In genomic region chr13:99304365-99304764, GRCm38 (mm10) we compare ENCODE assay signal across 15 mouse cellular contexts. TPM values are rescaled to one million over a fixed set of nuclear protein-coding genes. Genes with fewer than 3 reads are reported as not detected.
A peak's percentile ranks its signal among the peaks of the same experiment; 100 is the strongest.
DNase-seq lines count a peak whose midpoint lies in the region; ATAC-seq and TF ChIP-seq lines count a peak whose summit lies in the region.
"Had no signal": no experiment of that assay in that cellular context is flagged by ENCODE, and none has a peak within 500 bp of the region (broad histone marks: within the 10 kb centered on the region; RNA-seq: fewer than 3 reads in every experiment).

No protein-coding gene starts in this region.

- 44% methylated on average over 11 of the region's 11 CpGs for WGBS in liver, adult 2 months
- WGBS in limb, embryonic 14.5 days, result 73% methylated on average over 11 of the region's 11 CpGs

- H3K9ac ChIP-seq in liver, adult 2 months (ENCODE audit: low read depth, low read length), result no peak overlapping the region
- H3K9ac ChIP-seq in limb, embryonic 14.5 days (ENCODE audit: low read depth, low read length, severe bottlenecking), result no peak overlapping the region
- H3K9ac ChIP-seq: hindbrain, embryonic 13.5 days had no signal

- H3ac ChIP-seq in myocyte (ENCODE audit: control insufficient read depth, insufficient read length), result no peak overlapping the region

- no peaks in the 10 kb centered on the region for H3K36me3 ChIP-seq in liver, adult 2 months (ENCODE audit: control insufficient read depth, insufficient read depth, low read length)
- H3K36me3 ChIP-seq in limb, embryonic 14.5 days (ENCODE audit: control insufficient read depth, insufficient read depth, low read length), result no peaks in the 10 kb centered on the region
- H3K36me3 ChIP-seq in myocyte (ENCODE audit: control insufficient read depth, insufficient read depth), result no peaks in the 10 kb centered on the region
- H3K36me3 ChIP-seq: forebrain, embryonic 10.5 days; G1E; hindbrain, embryonic 13.5 days; midbrain, embryonic 10.5 days had no signal

- no peaks in the 10 kb centered on the region for H3K4me1 ChIP-seq in liver, adult 2 months (ENCODE audit: control insufficient read depth, insufficient read depth, low read length)
- H3K4me1 ChIP-seq in limb, embryonic 14.5 days (ENCODE audit: control insufficient read depth, insufficient read depth, low read length), result peaks cover 16% of the 10 kb centered on the region
- H3K4me1 ChIP-seq: hindbrain, embryonic 13.5 days had no signal

- H3K27ac ChIP-seq in liver, adult 2 months (replicated peaks; ENCODE audit: insufficient read depth, low read depth, low read length), result no peak overlapping the region
- H3K27ac ChIP-seq in limb, embryonic 14.5 days (replicated peaks; ENCODE audit: low read depth, low read length), result no peak overlapping the region
- H3K27ac ChIP-seq: forebrain, embryonic 10.5 days; hindbrain, embryonic 13.5 days; midbrain, embryonic 10.5 days had no signal

- H3K27me3 ChIP-seq in liver, adult 2 months (ENCODE audit: control insufficient read depth, insufficient read depth, low read length), result no peaks in the 10 kb centered on the region
- H3K27me3 ChIP-seq in limb, embryonic 14.5 days (ENCODE audit: control insufficient read depth, insufficient read depth, low read length), result no peaks in the 10 kb centered on the region
- no peaks in the 10 kb centered on the region for H3K27me3 ChIP-seq in myocyte (ENCODE audit: control insufficient read depth, insufficient read depth, insufficient read length)
- H3K27me3 ChIP-seq: hindbrain, embryonic 13.5 days had no signal

- no peak for TF ChIP-seq POLR2A in liver, adult 2 months (IDR thresholded peaks at IDR 0.05; ENCODE audit: extremely low read depth, insufficient read depth, low read length)
- TF ChIP-seq POLR2A in limb, embryonic 14.5 days (IDR thresholded peaks at IDR 0.05; ENCODE audit: borderline replicate concordance, extremely low read depth, insufficient read depth, insufficient read length), result no peak
- no peak for TF ChIP-seq POLR2A in myocyte (IDR thresholded peaks at IDR 0.05; ENCODE audit: insufficient read length, low read depth)

- H3K79me2 ChIP-seq in liver, adult 2 months (ENCODE audit: control insufficient read depth, insufficient read depth, low read length), result no peaks in the 10 kb centered on the region
- no peaks in the 10 kb centered on the region for H3K79me2 ChIP-seq in myocyte (ENCODE audit: control insufficient read depth, insufficient read depth)

- ATAC-seq in limb, embryonic 14.5 days (ENCODE audit: low FRiP score, low read depth), result peak; percentile 78

- no peak overlapping the region for H3K4me3 ChIP-seq in liver, adult 2 months (ENCODE audit: insufficient read depth, low read depth, low read length)
- H3K4me3 ChIP-seq in limb, embryonic 14.5 days (replicated peaks; ENCODE audit: low read length), result no peak overlapping the region
- no peak overlapping the region for H3K4me3 ChIP-seq in myocyte
- H3K4me3 ChIP-seq: forebrain, embryonic 10.5 days; hindbrain, embryonic 13.5 days; midbrain, embryonic 10.5 days had no signal

- DNase-seq in adrenal gland, postnatal 14 days, result peak; percentile 63
- no peak for DNase-seq in adrenal gland, adult 8-10 months
- peak; percentile 34 for DNase-seq in liver, adult 2 months (ENCODE audit: extremely low read depth, low read depth, low spot score)
- no peak for DNase-seq in liver
- DNase-seq in limb, embryonic 14.5 days (ENCODE audit: low spot score), result peak; percentile 49
- DNase-seq in thymus, postnatal 0 days (ENCODE audit: low spot score), result no peak
- DNase-seq in ovary, postnatal 36 days (ENCODE audit: low spot score), result no peak
- DNase-seq: kidney, adult 8-10 months; left cerebral cortex, postnatal 4 days; thymus, postnatal 25 days had no signal

- TF ChIP-seq CTCF in liver, adult 2 months (IDR thresholded peaks at IDR 0.05; ENCODE audit: low read depth, low read length), result no peak

- no peak overlapping the region for H3K4me2 ChIP-seq in limb, embryonic 14.5 days (replicated peaks; ENCODE audit: low read depth, low read length, severe bottlenecking)
- H3K4me2 ChIP-seq in myocyte (ENCODE audit: low read depth), result peak overlapping the region; percentile 59
- H3K4me2 ChIP-seq: hindbrain, embryonic 13.5 days had no signal

- no peaks in the 10 kb centered on the region for H3K9me3 ChIP-seq in limb, embryonic 14.5 days (ENCODE audit: control insufficient read depth, low read length)
- H3K9me3 ChIP-seq: forebrain, embryonic 10.5 days; G1E; hindbrain, embryonic 13.5 days; midbrain, embryonic 10.5 days had no signal

TF ChIP-seq in myocyte, 11 proteins besides CTCF, POLR2A, EP300 and RAD21:
- no peak for TF ChIP-seq E2F4 (IDR thresholded peaks at IDR 0.05; ENCODE audit: insufficient read depth)
- peak; percentile 85 for TF ChIP-seq CEBPB (IDR thresholded peaks at IDR 0.05; ENCODE audit: insufficient read depth, poor library complexity, severe bottlenecking)
- TF ChIP-seq TCF3 (IDR thresholded peaks at IDR 0.05; ENCODE audit: insufficient read length, low read depth), result peak; percentile 76
- peak; percentile 84 for TF ChIP-seq SRF (IDR thresholded peaks at IDR 0.05; ENCODE audit: control insufficient read depth, insufficient read length, low read depth)
- no peak for TF ChIP-seq REST (IDR thresholded peaks at IDR 0.05; ENCODE audit: insufficient read depth, insufficient read length)
- TF ChIP-seq TCF12 (IDR thresholded peaks at IDR 0.05; ENCODE audit: insufficient read depth, poor library complexity, severe bottlenecking), result peak; percentile 99
- peak in 2 of 3 experiments; percentile 86 to 98 for TF ChIP-seq MYOG (IDR thresholded peaks at IDR 0.05; ENCODE audit: control insufficient read depth in 1 of 3, insufficient read depth in 1 of 3, insufficient read length in 2 of 3, low read depth in 2 of 3)
- TF ChIP-seq MYOD1 (IDR thresholded peaks at IDR 0.05; ENCODE audit: control insufficient read depth in 1 of 3, insufficient read length in 2 of 3, low read depth in 2 of 3), result peak; percentile 91 to 96 (median 93)
- no peak for TF ChIP-seq POLR2AphosphoS2 (IDR thresholded peaks at IDR 0.05; ENCODE audit: insufficient read length, low read depth)

RNA-seq across cellular contexts. Expression of gene Ptcd2, which starts 40.1 kb away (rescaled TPM):
- total RNA-seq in adrenal gland, postnatal 14 days (2021), result 35.2 and 43.1 TPM in 2 replicates
- total RNA-seq in adrenal gland, adult 8-10 months (2022), result 10 to 100 TPM; 31.7 to 40.4 (median 35.0) TPM
- 30.3 and 35.6 TPM in 2 replicates for total RNA-seq in liver, adult 2 months (2014; rRNA removed)
- 16.4 and 17.4 TPM in 2 replicates for polyA plus RNA-seq in liver, adult 2 months (2012; rRNA removed)
- polyA plus RNA-seq in limb, embryonic 14.5 days (2012; rRNA removed), result 21.4 and 24.0 TPM in 2 replicates
- 41.3 and 46.6 TPM in 2 replicates for polyA plus RNA-seq in limb, embryonic 14.5 days (2014; fragmentation: Nextera tagmentation; extraction: Ambion mirVana)
- 25.1 TPM for polyA plus RNA-seq in myocyte (2012; fragmentation: generic; extraction: Trizol)
- polyA plus RNA-seq in thymus, postnatal 0 days (2015; fragmentation: Nextera tagmentation; extraction: Ambion mirVana), result 56.6 and 62.3 TPM in 2 replicates

RNA-seq across cellular contexts. Expression of gene Mrps27, which starts 40.2 kb away (rescaled TPM):
- 52.0 and 54.7 TPM in 2 replicates for total RNA-seq in adrenal gland, postnatal 14 days (2021)
- 10 to 100 TPM; 46.5 to 49.1 (median 47.6) TPM for total RNA-seq in adrenal gland, adult 8-10 months (2022)
- total RNA-seq in liver, adult 2 months (2014; rRNA removed), result 19.3 and 19.8 TPM in 2 replicates
- polyA plus RNA-seq in liver, adult 2 months (2012; rRNA removed), result 15.9 and 24.1 TPM in 2 replicates
- 32.9 and 36.6 TPM in 2 replicates for polyA plus RNA-seq in limb, embryonic 14.5 days (2012; rRNA removed)
- 54.1 and 55.7 TPM in 2 replicates for polyA plus RNA-seq in limb, embryonic 14.5 days (2014; fragmentation: Nextera tagmentation; extraction: Ambion mirVana)
- 34.2 TPM for polyA plus RNA-seq in myocyte (2012; fragmentation: generic; extraction: Trizol)
- 38.0 and 38.5 TPM in 2 replicates for polyA plus RNA-seq in thymus, postnatal 0 days (2015; fragmentation: Nextera tagmentation; extraction: Ambion mirVana)

Comparison
In these comparisons a context has a peak if more than half of its experiments do, and no peak if none do; other contexts are left out.
1. DNase-seq: peak in adrenal gland, postnatal 14 days (single experiment), liver, adult 2 months (single experiment) and limb, embryonic 14.5 days (single experiment); none in adrenal gland, adult 8-10 months (single experiment), liver (single experiment), thymus, postnatal 0 days (single experiment) and ovary, postnatal 36 days (single experiment).